Mouse (Mus musculus): ENCODE measurements at regions not wholly inside any gene's neighbourhood (a gene's known extent, or its start where the extent isn't known, plus 50 kb on each side); places are given as distances from the start of the nearest gene placed in this dataset.
A peak's percentile ranks its signal among the peaks of the same experiment; 100 is the strongest.

- DNase-seq (ENCODE audit: low spot score), result peak; percentile 28
Observed at GRCm38 (mm10) chr11:112728154-112728952, 53.7 kb upstream of the Sox9 start.

Data from urinary bladder, adult 2 months (tissue).